Mouse (Mus musculus) lung, postnatal 0 days (tissue): ENCODE measurements around the gene Znrf3. TPM values are rescaled to one million over a fixed set of nuclear protein-coding genes. Genes with fewer than 3 reads are reported as not detected.
A peak's percentile ranks its signal among the peaks of the same experiment; 100 is the strongest.

ENCODE experiments used
- ATAC-seq: fragments of 200-750 bp; cut with Nextera tagmentation; 2 replicates; pipeline ENCODE4 v1.8.0; 2017; ENCODE audit warnings: moderate library complexity
- DNase-seq: peaks from one replicate; pipeline ENCODE4 v3.0.0-alpha.2; 2016; ENCODE audit warnings: low spot score
- H3K27ac ChIP-seq: fragments of 300-500 bp; sonication (generic); 2 replicates; pipeline ENCODE4 v1.5.1; 2014; ENCODE audit warnings: antibody characterized with exemption, mild to moderate bottlenecking, low read length, mixed read lengths
- H3K27me3 ChIP-seq: fragments of 300-500 bp; sonication (generic); replicated peaks from 2 replicates; pipeline ENCODE4 v1.6.1; 2014; ENCODE audit warnings: low read length, mixed read lengths; ENCODE audit not compliant: insufficient read depth
- H3K36me3 ChIP-seq: fragments of 300-500 bp; sonication (generic); 2 replicates; pipeline ENCODE4 v1.6.1; 2014; ENCODE audit warnings: low read length, mixed read lengths; ENCODE audit not compliant: insufficient read depth
- H3K4me1 ChIP-seq: fragments of 300-500 bp; sonication (generic); 2 replicates; pipeline ENCODE4 v1.6.1; 2014; ENCODE audit warnings: antibody characterized with exemption, low read depth, low read length, mixed read lengths; ENCODE audit not compliant: insufficient read depth
- H3K4me2 ChIP-seq: fragments of 300-500 bp; sonication (generic); replicated peaks from 2 replicates; pipeline ENCODE4 v1.6.1; 2014; ENCODE audit warnings: low read depth, mild to moderate bottlenecking, low read length, moderate library complexity, mixed read lengths
- H3K4me3 ChIP-seq: fragments of 300-500 bp; sonication (generic); 2 replicates; pipeline ENCODE4 v1.5.1; 2014; ENCODE audit warnings: low read depth, low read length
- H3K9ac ChIP-seq: fragments of 300-500 bp; sonication (generic); replicated peaks from 2 replicates; pipeline ENCODE4 v1.6.1; 2014; ENCODE audit warnings: low read depth, mild to moderate bottlenecking
- H3K9me3 ChIP-seq: fragments of 300-500 bp; sonication (generic); 2 replicates; pipeline ENCODE4 v1.6.1; 2016; ENCODE audit warnings: low read length, mixed read lengths
- CTCF ChIP-seq: IDR thresholded peaks from 2 replicates; pipeline ENCODE4 v1.5.1; 2016; ENCODE audit warnings: antibody characterized with exemption, mild to moderate bottlenecking
- EP300 ChIP-seq: IDR thresholded peaks from 2 replicates; pipeline ENCODE4 v1.6.1; 2016; ENCODE audit warnings: antibody characterized with exemption, mild to moderate bottlenecking, control low read depth
- WGBS: fragments of 180-500 bp; shearing (Covaris S2); extraction: QIAGEN DNeasy Blood & Tissue Kit; methylation state at CpG from one replicate; pipeline ENCODE4 v1.1.7; 2014; 5-methylcytosine and 5-hydroxymethylcytosine counted together
- polyA plus RNA-seq: library from polyadenylated mRNA; unstranded; fragments of >200 nt; fragmentation: Nextera tagmentation; extraction: Ambion mirVana; gene quantifications from 2 replicates; pipeline ENCODE4 v1.2.1, GENCODE M21; 2015

Gene Znrf3
- polyA plus RNA-seq, 1 experiment from 2014 or later = 16.3 TPM

GRCm38 (mm10) chr11:5443511-5444233 lies 975 bp downstream of the Znrf3 start:
- Histone ChIP-seq H3K9me3 (no peaks in the 10 kb centered on the region), H3K4me3 (peak overlapping the region; percentile 82), H3K27ac (peak overlapping the region; percentile 86), H3K4me2 (peak overlapping the region; percentile 94), H3K4me1 (no peaks in the 10 kb centered on the region; the same call in 1 of the 2 replicates), H3K9ac (peak overlapping the region; percentile 69), H3K36me3 (no peaks in the 10 kb centered on the region), H3K27me3 (no peaks in the 10 kb centered on the region)
- TF ChIP-seq CTCF (no peak), EP300 (no peak)
- ATAC-seq = no peak
- WGBS = 3% methylated on average over 34 of the region's 38 CpGs
- peak; percentile 32 for DNase-seq

- no peak overlapping the region for H3K27ac ChIP-seq
- H3K4me1 ChIP-seq = peaks cover 2% of the 10 kb centered on the region; the same call in 1 of the 2 replicates
- peak overlapping the region; percentile 94 for H3K4me2 ChIP-seq
- DNase-seq (peak; percentile 77), ATAC-seq (no peak)
- no peaks in the 10 kb centered on the region for H3K36me3 ChIP-seq
- H3K4me3 ChIP-seq = peak overlapping the region; percentile 82
- 26% methylated on average over 3 of the region's 3 CpGs for WGBS
- no peak overlapping the region for H3K9ac ChIP-seq
- TF ChIP-seq CTCF = no peak
- no peak for TF ChIP-seq EP300
- H3K27me3 ChIP-seq = no peaks in the 10 kb centered on the region
- H3K9me3 ChIP-seq = no peaks in the 10 kb centered on the region
Measured at GRCm38 (mm10) chr11:5442590-5443021, 2.0 kb downstream of the Znrf3 start.

DNA sequence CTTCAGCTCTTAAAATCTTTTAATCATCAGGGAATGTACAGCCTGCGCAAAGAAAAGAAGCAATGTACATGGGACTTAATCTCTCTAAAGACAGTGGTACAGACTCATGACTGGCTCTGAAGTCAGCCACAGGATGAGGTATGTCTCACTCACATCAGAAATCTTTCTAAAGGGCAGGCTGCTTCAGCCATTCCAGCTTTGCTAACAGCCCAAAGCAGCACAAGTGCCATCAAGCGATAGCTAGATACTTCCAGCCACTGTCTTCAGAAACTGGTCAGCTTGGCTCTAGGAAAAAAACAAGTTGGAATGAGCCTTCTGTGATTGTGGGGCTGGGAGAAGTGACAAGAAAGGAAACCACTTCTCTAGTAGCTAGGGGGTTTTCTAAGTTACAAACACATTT lies 7.0 kb downstream of the Znrf3 start:
- no peaks in the 10 kb centered on the region for H3K36me3 ChIP-seq
- no peaks in the 10 kb centered on the region for H3K9me3 ChIP-seq
- ATAC-seq (peak; percentile 16; the same call in 1 of the 2 replicates), DNase-seq (peak; percentile 24)
- no peak overlapping the region for H3K9ac ChIP-seq
- WGBS = 36% methylated on average over 2 of the region's 2 CpGs
- TF ChIP-seq EP300 (no peak), CTCF (no peak)
- no peaks in the 10 kb centered on the region for H3K27me3 ChIP-seq
- H3K4me2 ChIP-seq = no peak overlapping the region
- peaks cover 6% of the 10 kb centered on the region; the same call in 1 of the 2 replicates for H3K4me1 ChIP-seq
- H3K4me3 ChIP-seq = no peak overlapping the region
- H3K27ac ChIP-seq = peak overlapping the region; percentile 14; the same call in 1 of the 2 replicates

- Histone ChIP-seq H3K4me2 (no peak overlapping the region), H3K36me3 (no peaks in the 10 kb centered on the region), H3K4me3 (no peak overlapping the region), H3K9me3 (no peaks in the 10 kb centered on the region), H3K9ac (no peak overlapping the region), H3K4me1 (peaks cover 6% of the 10 kb centered on the region; the same call in 1 of the 2 replicates), H3K27me3 (no peaks in the 10 kb centered on the region), H3K27ac (no peak overlapping the region)
- TF ChIP-seq EP300 (no peak), CTCF (no peak)
- ATAC-seq = no peak
- peak; percentile 23 for DNase-seq
Measured at GRCm38 (mm10) chr11:5436988-5437387, 7.7 kb downstream of the Znrf3 start.

DNA sequence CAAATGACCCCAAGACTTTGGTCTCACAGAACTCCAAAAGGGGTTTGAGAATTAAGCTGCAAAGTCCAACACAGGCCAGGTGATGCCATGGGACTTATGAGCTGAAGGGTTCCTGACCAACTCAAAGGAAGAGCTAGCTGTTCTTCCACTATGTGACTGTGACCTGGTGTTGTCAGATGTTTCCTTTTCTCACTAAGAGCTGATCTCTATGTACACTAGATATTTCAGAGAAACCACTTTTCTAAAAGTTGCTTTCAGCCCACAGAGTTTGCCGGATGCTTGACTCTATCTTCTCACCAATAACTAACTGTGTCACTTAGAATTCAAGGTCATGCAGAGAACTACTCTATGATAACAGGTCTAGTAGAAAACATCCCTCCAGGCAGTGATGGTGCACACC lies 9.2 kb downstream of the Znrf3 start:
- Histone ChIP-seq H3K27me3 (no peaks in the 10 kb centered on the region), H3K27ac (no peak overlapping the region), H3K36me3 (no peaks in the 10 kb centered on the region), H3K9ac (no peak overlapping the region), H3K4me3 (no peak overlapping the region), H3K9me3 (no peaks in the 10 kb centered on the region), H3K4me1 (peaks cover 6% of the 10 kb centered on the region; the same call in 1 of the 2 replicates), H3K4me2 (no peak overlapping the region)
- TF ChIP-seq EP300 = no peak
- no peak for TF ChIP-seq CTCF
- ATAC-seq (no peak), DNase-seq (no peak)
- 94% methylated on average over 1 of the region's 1 CpGs for WGBS

- H3K4me1 ChIP-seq = peaks cover 1% of the 10 kb centered on the region; the same call in 1 of the 2 replicates
- WGBS = 56% methylated on average over 2 of the region's 2 CpGs
- no peak for ATAC-seq
Measured at GRCm38 (mm10) chr11:5432330-5432729, 12.3 kb downstream of the Znrf3 start.

More at GRCm38 (mm10) chr11:5432330-5432729, 12.3 kb downstream of the Znrf3 start:
- no peaks in the 10 kb centered on the region for H3K27me3 ChIP-seq
- H3K9me3 ChIP-seq = no peaks in the 10 kb centered on the region
- H3K4me2 ChIP-seq = no peak overlapping the region
- no peak overlapping the region for H3K9ac ChIP-seq
- DNase-seq = no peak
- no peak for TF ChIP-seq EP300
- TF ChIP-seq CTCF = no peak
- H3K4me3 ChIP-seq = no peak overlapping the region
- no peaks in the 10 kb centered on the region for H3K36me3 ChIP-seq
- H3K27ac ChIP-seq = no peak overlapping the region
